8 mouse cellular contexts compared by ENCODE assay signal in genomic region chr17:70706976-70707818, GRCm38 (mm10).
DNase-seq lines count a peak whose midpoint lies in the region; ATAC-seq lines count a peak whose summit lies in the region.

No protein-coding gene starts in this region.

- no peak overlapping the region for H3K27ac ChIP-seq in intestine, embryonic 15.5 days
- no peak overlapping the region for H3K27ac ChIP-seq in midbrain, embryonic 11.5 days (ENCODE audit: low read depth, low read length)

- intact Hi-C loops in gastrocnemius, postnatal 36 days (cut with DNase I), result loop anchor here (5.0 kb wide), 1 partner anchor 260 kb away; no protein-coding TSS in a partner anchor
- intact Hi-C loops in left cerebral cortex, postnatal 25 days (cut with DNase I), result loop anchor here (5.0 kb wide), 1 partner anchor 260 kb away; no protein-coding TSS in a partner anchor

- peaks cover 7% of the 10 kb centered on the region for H3K4me1 ChIP-seq in intestine, embryonic 15.5 days (replicated peaks)
- peaks cover 4% of the 10 kb centered on the region; the same call in 1 of the 2 replicates for H3K4me1 ChIP-seq in midbrain, embryonic 11.5 days (ENCODE audit: control insufficient read depth, insufficient read depth, low read length)

- H3K4me2 ChIP-seq in intestine, embryonic 15.5 days (replicated peaks), result peak overlapping the region; percentile 68
- H3K4me2 ChIP-seq in midbrain, embryonic 11.5 days, result peak overlapping the region; percentile 40

- DNase-seq in adipocyte (ENCODE audit: low spot score), result peak; percentile 59
- DNase-seq in embryo, embryonic 10.5 days (ENCODE audit: low spot score), result peak; percentile 93
- DNase-seq in gastrocnemius, postnatal 36 days, result peak; percentile 71 to 76
- peak; percentile 83 to 90 for DNase-seq in left cerebral cortex, postnatal 25 days (ENCODE audit: low spot score in 2 of 2)
- DNase-seq in midbrain, embryonic 11.5 days (ENCODE audit: low spot score, missing footprints), result peak; percentile 98
- peak; percentile 81 for DNase-seq in right cerebral cortex, postnatal 4 days
- DNase-seq in yolk sac, embryonic 10.5 days (ENCODE audit: low spot score), result peak; percentile 64

- no peaks in the 10 kb centered on the region for H3K27me3 ChIP-seq in intestine, embryonic 15.5 days (replicated peaks)
- H3K27me3 ChIP-seq in midbrain, embryonic 11.5 days (ENCODE audit: control insufficient read depth, insufficient read depth, low read length), result no peaks in the 10 kb centered on the region; the same call in 1 of the 2 replicates

- H3K9ac ChIP-seq in intestine, embryonic 15.5 days, result peak overlapping the region; percentile 13; the same call in 1 of the 2 replicates
- H3K9ac ChIP-seq in midbrain, embryonic 11.5 days (ENCODE audit: low read length), result no peak overlapping the region

- peak; percentile 84 for ATAC-seq in intestine, embryonic 15.5 days
- peak; percentile 74 for ATAC-seq in midbrain, embryonic 11.5 days (ENCODE audit: low FRiP score)

- H3K4me3 ChIP-seq in intestine, embryonic 15.5 days (replicated peaks), result peak overlapping the region; percentile 6; the same call in 1 of the 2 replicates
- H3K4me3 ChIP-seq in midbrain, embryonic 11.5 days (ENCODE audit: low read depth, low read length), result peak overlapping the region; percentile 10; the same call in 1 of the 2 replicates

- no peaks in the 10 kb centered on the region for H3K9me3 ChIP-seq in intestine, embryonic 15.5 days
- no peaks in the 10 kb centered on the region for H3K9me3 ChIP-seq in midbrain, embryonic 11.5 days (ENCODE audit: control insufficient read depth, low read length)

- WGBS in intestine, embryonic 15.5 days, result 4% methylated on average over 28 of the region's 28 CpGs
- 5% methylated on average over 28 of the region's 28 CpGs for WGBS in midbrain, embryonic 11.5 days

- H3K36me3 ChIP-seq in intestine, embryonic 15.5 days, result no peaks in the 10 kb centered on the region
- no peaks in the 10 kb centered on the region for H3K36me3 ChIP-seq in midbrain, embryonic 11.5 days (ENCODE audit: control insufficient read depth, insufficient read depth, low read length)
